Mouse (Mus musculus) adrenal gland, adult 2 months (tissue): ENCODE data around the gene Cfl1. TPM values are rescaled to one million over a fixed set of nuclear protein-coding genes. Genes with fewer than 3 reads are reported as not detected.

Source experiments
- DNase-seq: peaks from one replicate; pipeline ENCODE4 v3.0.0; 2021
- polyA plus RNA-seq: library from polyadenylated mRNA; depleted of rRNA; stranded (reverse); fragments of >200 nt; gene quantifications from 2 replicates; pipeline ENCODE4 v1.2.3, GENCODE M21; 2012
- total RNA-seq, 2 experiments: library from RNA; stranded (reverse); gene quantifications; 2 replicates each; pipeline ENCODE4 v1.2.3; 2021

Cfl1 gene
- total and polyA plus RNA-seq, 3 experiments, result 311 to 783 (median 732) TPM

DNA sequence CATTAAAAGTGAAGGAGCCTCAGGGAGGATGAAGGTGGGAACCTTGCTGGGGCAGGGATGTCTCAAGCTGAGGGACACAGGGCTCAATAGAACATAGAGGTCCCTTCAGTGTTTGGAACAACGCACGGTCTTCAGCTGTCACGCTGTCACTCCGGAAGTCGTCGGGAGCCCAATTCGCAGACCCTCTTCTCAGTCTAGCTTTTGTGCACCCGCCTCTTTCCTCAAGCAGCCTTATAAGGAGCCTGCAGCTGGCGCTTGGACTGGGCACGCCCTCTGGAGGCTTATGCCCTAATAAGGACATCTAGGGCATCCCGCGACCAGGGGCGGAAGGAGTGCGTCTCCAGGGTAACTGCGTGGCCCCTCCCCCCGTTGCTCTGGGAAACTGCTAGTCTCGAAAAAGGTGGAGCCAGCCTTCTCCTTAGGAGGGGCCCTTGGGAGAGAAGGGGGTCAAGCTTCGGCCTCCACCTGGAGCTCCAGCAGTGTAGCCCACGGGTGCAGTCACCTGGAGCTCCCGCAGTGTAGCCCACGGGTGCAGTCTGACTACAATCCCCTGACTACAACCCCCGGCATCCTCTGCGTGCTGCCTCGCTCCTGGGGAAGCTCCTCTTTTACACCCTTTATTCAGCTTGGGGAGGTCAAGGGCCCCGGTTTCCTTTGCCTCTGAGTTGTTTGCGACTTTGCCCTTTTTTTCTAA, 1.2 kb upstream of the Cfl1 start:
- peak; percentile 98 for DNase-seq

- peak; percentile 9 for DNase-seq
These were observed 534 bp upstream of the Cfl1 start for GRCm38 (mm10) chr19:5489721-5490120.

DNA sequence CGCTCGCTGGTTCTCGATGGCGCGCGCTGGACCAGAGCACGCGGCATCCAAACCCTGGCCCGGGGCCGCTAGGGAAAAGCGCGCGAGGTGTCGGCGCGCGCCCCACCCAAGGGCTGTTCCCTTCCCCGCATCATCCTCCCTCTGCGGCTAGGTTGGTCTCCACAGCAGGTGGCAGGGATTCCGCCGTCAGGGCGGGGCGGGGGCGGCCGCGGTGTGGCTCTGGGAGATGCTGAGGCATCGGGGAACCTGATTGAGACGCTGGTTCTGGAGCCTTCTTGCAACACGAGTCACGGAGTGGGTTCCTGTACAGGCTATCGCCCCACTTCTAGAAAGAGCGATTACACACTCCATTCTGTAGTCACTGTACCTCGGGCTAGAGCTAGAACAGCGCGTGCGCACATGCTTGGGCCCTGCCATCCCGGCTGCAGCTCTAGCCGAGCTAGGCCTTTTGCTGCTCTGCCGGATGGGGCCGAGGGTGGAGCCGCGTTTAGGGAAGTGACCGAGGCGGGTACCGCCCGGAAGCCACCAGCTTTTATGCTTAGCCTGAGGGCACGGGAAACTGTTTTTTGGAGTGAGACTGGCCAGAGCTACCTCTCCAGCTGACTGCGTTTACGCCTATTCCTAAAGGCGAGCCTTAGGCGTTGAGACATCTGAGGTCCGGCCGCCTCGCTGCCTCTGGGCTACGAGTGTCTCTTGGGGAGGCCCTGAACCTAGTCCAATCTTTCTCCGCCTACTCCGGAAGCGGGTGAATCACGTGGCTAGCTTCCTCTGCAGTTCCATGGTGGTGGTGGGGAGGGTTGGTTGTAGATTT, 848 bp downstream of the Cfl1 start:
- DNase-seq, result peak; percentile 92

DNA sequence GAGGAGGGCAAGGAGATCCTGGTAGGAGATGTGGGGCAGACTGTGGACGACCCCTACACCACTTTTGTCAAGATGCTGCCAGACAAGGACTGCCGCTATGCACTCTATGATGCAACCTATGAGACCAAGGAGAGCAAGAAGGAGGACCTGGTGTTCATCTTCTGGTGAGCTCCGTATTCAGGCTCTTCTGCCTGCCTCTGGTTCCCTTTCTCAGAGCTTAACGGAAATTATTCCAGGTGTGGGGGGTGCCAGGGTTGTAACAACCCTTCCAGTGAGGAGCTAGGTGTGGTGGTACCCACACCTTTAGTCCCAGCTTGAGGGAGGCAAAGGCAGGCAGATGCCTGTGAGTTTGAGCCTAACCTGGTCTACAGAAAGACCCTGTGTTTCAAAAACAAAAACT, 2.4 kb downstream of the Cfl1 start:
- no peak for DNase-seq

DNA sequence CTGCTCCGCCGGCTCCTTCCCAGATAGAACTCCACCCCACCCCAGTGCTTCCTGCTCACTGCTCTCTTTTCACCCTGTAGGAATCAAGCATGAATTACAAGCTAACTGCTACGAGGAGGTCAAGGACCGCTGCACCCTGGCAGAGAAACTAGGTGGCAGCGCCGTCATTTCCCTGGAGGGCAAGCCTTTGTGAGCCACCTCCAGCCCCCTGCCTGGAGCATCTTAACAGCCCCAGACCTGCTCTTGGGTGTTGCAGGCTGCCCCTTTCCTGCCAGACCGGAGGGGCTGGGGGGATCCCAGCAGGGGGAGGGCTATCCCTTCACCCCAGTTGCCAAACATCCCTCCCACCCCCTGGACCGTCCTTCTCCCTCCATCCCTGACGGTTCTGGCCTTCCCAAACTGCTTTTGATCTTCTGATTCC, 3.1 kb downstream of the Cfl1 start:
- DNase-seq, result peak; percentile 56

GRCm38 (mm10) chr19:5494314-5494713, 4.1 kb downstream of the Cfl1 start:
- DNase-seq, result no peak

- peak; percentile 8 for DNase-seq
These were observed 5.2 kb downstream of the Cfl1 start for GRCm38 (mm10) chr19:5495353-5496051.

DNA sequence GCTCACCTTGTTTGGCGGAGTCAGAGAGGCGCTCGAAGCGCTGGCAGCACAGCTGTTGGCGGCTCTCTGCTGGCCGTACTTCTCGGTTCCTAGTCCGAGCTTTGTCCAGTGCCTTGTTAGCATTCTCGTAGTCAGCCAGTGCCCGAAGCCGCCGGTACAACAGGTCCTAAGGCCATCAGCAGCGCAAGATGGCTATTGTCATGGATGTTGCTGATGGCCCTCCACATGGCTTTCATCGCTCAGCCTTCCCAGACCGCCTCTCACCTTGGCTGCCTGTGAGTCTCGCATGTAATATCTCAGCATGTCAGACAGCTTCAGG, 5.8 kb downstream of the Cfl1 start:
- DNase-seq, result no peak

DNA sequence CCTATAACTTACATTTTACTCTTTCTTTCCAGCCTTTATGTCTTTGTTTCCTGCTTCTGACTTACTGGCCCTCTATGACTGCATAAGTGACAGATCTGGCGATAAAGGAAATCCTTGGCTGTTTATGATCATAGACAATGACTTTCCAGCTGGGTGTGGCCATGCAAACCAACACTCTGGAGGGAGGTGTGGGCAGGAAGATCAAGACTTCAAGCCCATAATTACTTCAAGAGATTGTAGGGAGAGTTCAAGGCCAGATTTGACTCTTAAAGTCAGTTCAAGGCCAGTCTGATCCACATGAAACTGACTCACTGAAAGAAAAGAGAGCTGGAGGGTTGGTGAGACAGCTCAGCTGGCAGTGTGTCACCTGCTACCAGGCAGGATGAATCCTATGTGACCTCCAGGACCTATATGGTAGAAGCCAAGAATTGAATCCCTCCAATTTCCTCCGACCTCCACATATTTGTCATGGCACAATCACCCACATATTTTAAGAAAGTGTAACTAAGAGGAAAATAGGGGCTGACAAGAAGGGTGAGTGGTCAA, 10.1 kb downstream of the Cfl1 start:
- DNase-seq, result peak; percentile 69

- DNase-seq, result no peak
These were observed 13.4 kb downstream of the Cfl1 start, which contains the start of gene 1700020D05Rik for GRCm38 (mm10) chr19:5503687-5504086. Gene 1700020D05Rik (minus strand): TSS chr19:5503787.

- DNase-seq, result peak; percentile 99
These were observed 20.1 kb downstream of the Cfl1 start, which contains the start of gene Snx32 for GRCm38 (mm10) chr19:5510031-5511026. Gene Snx32 (minus strand): TSS chr19:5510538.

- DNase-seq, result no peak
These were observed 20.9 kb downstream of the Cfl1 start for GRCm38 (mm10) chr19:5511074-5511632.

GRCm38 (mm10) chr19:5512091-5513004, 22.1 kb downstream of the Cfl1 start:
- DNase-seq, result no peak

- no peak for DNase-seq
These were observed 22.7 kb downstream of the Cfl1 start for GRCm38 (mm10) chr19:5513005-5513349.

DNA sequence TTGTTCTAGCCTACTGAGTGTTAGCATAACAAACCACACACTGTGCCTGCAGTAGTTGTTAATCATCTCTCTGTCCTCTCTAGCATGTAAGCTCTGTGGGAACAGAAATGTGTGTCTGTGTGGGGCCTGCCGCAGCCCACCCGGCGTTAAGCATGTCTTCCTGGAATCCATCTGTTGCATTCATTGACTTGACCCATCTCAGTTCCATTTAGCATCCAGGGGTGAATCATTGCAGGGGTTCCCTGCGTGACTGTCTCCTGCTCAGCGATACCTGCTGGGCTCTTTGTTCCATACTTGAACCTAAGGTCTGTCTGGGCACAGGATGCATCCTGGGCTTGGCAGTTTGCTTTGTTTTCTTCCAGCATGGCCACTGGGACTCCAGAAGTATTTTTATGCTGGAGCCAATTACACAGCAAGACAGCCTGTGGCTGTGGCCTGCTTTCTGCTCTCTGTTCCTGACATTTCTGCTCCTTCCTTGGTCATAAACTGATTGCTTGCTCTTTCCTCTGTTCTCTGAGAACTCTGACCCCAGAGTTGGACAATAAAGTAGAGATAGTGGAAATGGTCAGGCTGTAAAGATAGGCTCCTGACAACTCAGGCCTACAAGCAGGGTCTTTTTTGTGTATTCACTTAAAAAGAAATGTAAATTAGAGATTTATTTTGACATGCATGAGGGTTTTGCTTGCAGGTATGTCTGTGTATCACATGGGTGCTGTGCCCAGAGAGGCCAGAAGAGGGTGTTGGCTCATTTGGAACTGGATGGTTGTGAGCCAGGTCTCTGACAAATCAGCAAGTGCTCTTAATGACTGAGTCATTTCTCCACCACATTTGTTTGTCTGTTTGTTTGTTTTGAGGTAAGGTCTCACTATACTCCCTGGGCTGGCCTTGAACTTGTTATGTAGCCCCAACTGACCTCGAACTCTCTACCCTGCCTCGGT, 25.9 kb downstream of the Cfl1 start:
- DNase-seq, result peak; percentile 28

DNA sequence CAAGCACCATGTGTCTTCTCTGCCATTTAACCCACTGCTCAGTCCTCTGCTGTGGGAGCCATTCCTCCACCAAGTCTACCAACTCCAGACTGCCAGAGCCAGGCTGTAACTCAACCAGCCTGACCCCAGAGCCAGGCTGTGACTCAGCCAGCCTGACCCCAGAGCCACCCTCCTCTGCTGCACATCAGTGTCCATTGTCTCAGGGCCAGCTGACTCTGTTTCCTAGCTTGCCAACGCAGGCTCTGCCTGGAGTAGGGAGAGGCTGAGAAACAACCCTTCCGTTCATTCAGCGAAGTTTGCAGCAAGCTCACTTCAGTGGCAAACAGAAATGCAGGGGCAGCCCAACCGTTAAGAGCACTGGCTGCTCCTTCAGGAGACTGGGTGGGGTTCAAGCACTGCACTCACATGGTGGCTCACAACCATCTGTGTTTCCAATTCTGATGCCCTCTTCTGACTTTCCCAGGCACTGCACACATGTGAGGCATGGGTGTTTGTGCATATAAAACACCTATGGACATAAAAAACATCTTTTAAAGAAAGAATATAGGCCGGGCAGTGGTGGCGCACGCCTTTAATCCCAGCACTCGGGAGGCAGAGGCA, 26.8 kb downstream of the Cfl1 start:
- peak; percentile 57 for DNase-seq

DNA sequence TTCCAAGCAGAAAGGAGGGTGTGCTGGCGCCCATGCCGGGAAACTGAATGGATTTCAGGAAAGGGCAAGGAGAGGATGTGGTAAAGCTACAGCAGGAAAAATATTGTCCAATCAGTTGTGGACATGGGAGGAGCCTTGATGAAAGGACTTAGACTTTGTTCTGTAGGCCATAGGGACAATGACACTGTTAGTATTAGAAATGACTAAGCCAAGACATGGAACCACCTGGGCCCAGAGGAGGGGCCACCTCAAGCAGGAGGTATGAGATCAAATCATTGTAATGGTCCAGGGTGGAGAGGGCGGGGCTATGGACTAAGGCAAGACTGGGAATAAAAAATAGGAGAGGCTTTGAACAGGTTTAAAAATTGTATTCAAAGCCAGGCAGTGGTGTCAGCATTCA, 28.5 kb downstream of the Cfl1 start:
- no peak for DNase-seq

- no peak for DNase-seq
These were observed 34.9 kb downstream of the Cfl1 start for GRCm38 (mm10) chr19:5525204-5525603.
